Mouse (Mus musculus) C2C12 (cell line): ENCODE results near the gene Kitl.

Source experiments
- CTCF ChIP-seq: IDR thresholded peaks from one replicate; pipeline ENCODE4 v1.5.1; 2011; ENCODE audit not compliant: control insufficient read depth, insufficient read depth, insufficient read length
- MYOD1 ChIP-seq: IDR thresholded peaks from one replicate; pipeline ENCODE4 v1.6.1; 2011; ENCODE audit warnings: low read depth; ENCODE audit not compliant: control insufficient read depth, insufficient read length
- MYOG ChIP-seq: IDR thresholded peaks from one replicate; pipeline ENCODE4 v1.6.1; 2011; ENCODE audit not compliant: control insufficient read depth, insufficient read length; ENCODE audit errors: extremely low read depth
- USF1 ChIP-seq: IDR thresholded peaks from one replicate; pipeline ENCODE4 v1.6.1; 2011; ENCODE audit warnings: low read depth, mild to moderate bottlenecking, control low read depth, moderate library complexity

- TF ChIP-seq CTCF = no peak
- no peak for TF ChIP-seq USF1
- TF ChIP-seq MYOD1 = no peak
- no peak for TF ChIP-seq MYOG
Measured at GRCm38 (mm10) chr10:100044153-100044552, 28.7 kb downstream of the Kitl start.
